Mouse (Mus musculus) G1E (cell line): ENCODE results near the gene Sgms1. TPM values are rescaled to one million over a fixed set of nuclear protein-coding genes. Genes with fewer than 3 reads are reported as not detected.
A peak's percentile ranks its signal among the peaks of the same experiment; 100 is the strongest.

ENCODE experiments used
- ATAC-seq: 2 replicates; pipeline ENCODE4 v1.8.0; 2016; ENCODE audit warnings: mild to moderate bottlenecking; ENCODE audit not compliant: insufficient number of reproducible peaks, poor library complexity, low FRiP score, severe bottlenecking; ENCODE audit errors: extremely low read depth
- DNase-seq: peaks from one replicate; pipeline ENCODE4 v3.0.0; 2012; ENCODE audit warnings: low spot score
- H3K27me3 ChIP-seq: 2 replicates; pipeline ENCODE4 v1.6.1; 2012; ENCODE audit warnings: mild to moderate bottlenecking, low read length, inconsistent platforms; ENCODE audit not compliant: insufficient read depth
- H3K36me3 ChIP-seq: replicated peaks from 2 replicates; pipeline ENCODE3; 2012; ENCODE audit warnings: mild to moderate bottlenecking, inconsistent platforms
- H3K4me1 ChIP-seq: 2 replicates; pipeline ENCODE4 v1.6.1; 2012; ENCODE audit warnings: low read depth, low read length, inconsistent platforms, mixed read lengths; ENCODE audit not compliant: insufficient read depth
- H3K4me3 ChIP-seq: 2 replicates; pipeline ENCODE4 v1.5.1; 2012; ENCODE audit warnings: low read depth, mild to moderate bottlenecking, inconsistent platforms, low read length, moderate library complexity, mixed read lengths
- H3K9me3 ChIP-seq: replicated peaks from 2 replicates; pipeline ENCODE4 v1.6.1; 2012; ENCODE audit warnings: inconsistent platforms
- CTCF ChIP-seq: IDR thresholded peaks from 2 replicates; pipeline ENCODE4 v1.5.1; 2012; ENCODE audit warnings: low read depth, low read length, inconsistent platforms, mixed read lengths
- GATA1 ChIP-seq: IDR thresholded peaks from 2 replicates; pipeline ENCODE4 v1.6.1; 2012; ENCODE audit warnings: borderline replicate concordance, low read length, inconsistent platforms, mixed read lengths
- GATA2 ChIP-seq: IDR thresholded peaks from 2 replicates; pipeline ENCODE4 v1.6.1; 2012; ENCODE audit warnings: low read depth, low read length, inconsistent platforms, borderline replicate concordance
- POLR2AphosphoS5 ChIP-seq: IDR thresholded peaks from 2 replicates; pipeline ENCODE4 v1.6.1; 2012; ENCODE audit warnings: low read depth, low read length, inconsistent platforms; ENCODE audit not compliant: insufficient replicate concordance
- TAL1 ChIP-seq: conservative IDR thresholded peaks from 2 replicates; pipeline ENCODE4 v1.6.1; 2012; ENCODE audit warnings: low read depth, low read length, inconsistent platforms, mixed read lengths
- polyA plus RNA-seq: library from polyadenylated mRNA; stranded (reverse); fragments of >175 nt; gene quantifications from 2 replicates; pipeline ENCODE4 v1.2.3, GENCODE M21; 2012
- total RNA-seq, 2 experiments: library from RNA; stranded (forward) in 1 of 2; stranded (reverse) in 1 of 2; fragments of 200-1000 nt in 1 of 2; fragments of >200 nt in 1 of 2; fragmentation: Nextera tagmentation in 1 of 2; gene quantifications; 2 replicates each; pipeline ENCODE4 v1.2.3; 2014 to 2017

Gene Sgms1
- total and polyA plus RNA-seq, 3 experiments: 14.5 to 91.0 (median 61.2) TPM

- DNase-seq (no peak), ATAC-seq (no peak)
- H3K4me3 ChIP-seq: no peak overlapping the region
- TF ChIP-seq POLR2AphosphoS5 (no peak), CTCF (no peak), TAL1 (no peak), GATA1 (no peak)
- no peaks in the 10 kb centered on the region for H3K27me3 ChIP-seq
- H3K9me3 ChIP-seq: no peaks in the 10 kb centered on the region
- H3K4me1 ChIP-seq: peaks cover 18% of the 10 kb centered on the region
- H3K36me3 ChIP-seq: peaks cover 57% of the 10 kb centered on the region
Observed at GRCm38 (mm10) chr19:32164128-32164527, 225.4 kb downstream of the Sgms1 start.

GRCm38 (mm10) chr19:32159944-32160343 lies 229.6 kb downstream of the Sgms1 start:
- H3K36me3 ChIP-seq: peaks cover 70% of the 10 kb centered on the region
- H3K27me3 ChIP-seq: no peaks in the 10 kb centered on the region
- TF ChIP-seq POLR2AphosphoS5 (no peak), CTCF (no peak), GATA1 (no peak), GATA2 (no peak), TAL1 (no peak)
- ATAC-seq (no peak), DNase-seq (no peak)
- peaks cover 33% of the 10 kb centered on the region for H3K4me1 ChIP-seq
- no peak overlapping the region for H3K4me3 ChIP-seq
- no peaks in the 10 kb centered on the region for H3K9me3 ChIP-seq

- Histone ChIP-seq H3K36me3 (peaks cover 72% of the 10 kb centered on the region), H3K4me1 (peaks cover 35% of the 10 kb centered on the region), H3K9me3 (no peaks in the 10 kb centered on the region), H3K4me3 (no peak overlapping the region), H3K27me3 (no peaks in the 10 kb centered on the region)
- ATAC-seq: no peak
- no peak for DNase-seq
- TF ChIP-seq POLR2AphosphoS5 (no peak), CTCF (no peak), GATA2 (no peak), GATA1 (no peak), TAL1 (no peak)
Observed at GRCm38 (mm10) chr19:32159168-32159567, 230.3 kb downstream of the Sgms1 start.

GRCm38 (mm10) chr19:32157045-32157444 lies 232.5 kb downstream of the Sgms1 start:
- Histone ChIP-seq H3K27me3 (no peaks in the 10 kb centered on the region), H3K4me3 (peak overlapping the region; percentile 42; the same call in 1 of the 2 replicates), H3K9me3 (no peaks in the 10 kb centered on the region), H3K4me1 (peaks cover 43% of the 10 kb centered on the region), H3K36me3 (peaks cover 75% of the 10 kb centered on the region)
- DNase-seq: peak; percentile 74
- ATAC-seq: peak; percentile 70
- TF ChIP-seq GATA1 (no peak), POLR2AphosphoS5 (no peak), GATA2 (no peak), CTCF (no peak), TAL1 (no peak)

- Histone ChIP-seq H3K4me1 (peaks cover 55% of the 10 kb centered on the region), H3K9me3 (no peaks in the 10 kb centered on the region), H3K36me3 (peaks cover 70% of the 10 kb centered on the region), H3K27me3 (no peaks in the 10 kb centered on the region), H3K4me3 (no peak overlapping the region)
- no peak for ATAC-seq
- no peak for DNase-seq
- TF ChIP-seq TAL1 (no peak), GATA1 (no peak), POLR2AphosphoS5 (no peak), CTCF (no peak), GATA2 (no peak)
Observed at GRCm38 (mm10) chr19:32152529-32152928, 237.0 kb downstream of the Sgms1 start.

- peak; percentile 13 for DNase-seq
- Histone ChIP-seq H3K9me3 (no peaks in the 10 kb centered on the region), H3K4me1 (peaks cover 38% of the 10 kb centered on the region), H3K36me3 (peaks cover 65% of the 10 kb centered on the region), H3K27me3 (no peaks in the 10 kb centered on the region), H3K4me3 (no peak overlapping the region; the same call in 1 of the 2 replicates)
- no peak for TF ChIP-seq TAL1
- no peak for TF ChIP-seq POLR2AphosphoS5
- TF ChIP-seq GATA2: 0 out of 2 replicates have a peak, but pooled peaks have one; percentile 43
- ATAC-seq: peak; percentile 45
Observed at GRCm38 (mm10) chr19:32148710-32149109, 240.8 kb downstream of the Sgms1 start.

- TF ChIP-seq GATA2 (no peak), TAL1 (no peak), POLR2AphosphoS5 (no peak), GATA1 (no peak), CTCF (no peak)
- ATAC-seq (no peak), DNase-seq (no peak)
- H3K4me1 ChIP-seq: peaks cover 43% of the 10 kb centered on the region
- H3K4me3 ChIP-seq: no peak overlapping the region
- H3K27me3 ChIP-seq: no peaks in the 10 kb centered on the region
- peaks cover 69% of the 10 kb centered on the region for H3K36me3 ChIP-seq
- no peaks in the 10 kb centered on the region for H3K9me3 ChIP-seq
Observed at GRCm38 (mm10) chr19:32142383-32142782, 247.1 kb downstream of the Sgms1 start.
